Mouse (Mus musculus): ENCODE measurements around the gene Tmem132c. TPM values are rescaled to one million over a fixed set of nuclear protein-coding genes. Genes with fewer than 3 reads are reported as not detected.

Tmem132c gene
- polyA plus RNA-seq (2015; fragmentation: Nextera tagmentation; extraction: Ambion mirVana), result 4.8 and 5.9 TPM in 2 replicates

- Histone ChIP-seq H3K27ac (ENCODE audit: low read length) (no peak within 1 kb of the TSS), H3K27me3 (replicated peaks; ENCODE audit: control insufficient read depth, insufficient read depth, low read length) (peaks cover 41% of the 10 kb centered on the region), H3K36me3 (ENCODE audit: control insufficient read depth, insufficient read depth) (no peaks in the 10 kb centered on the region), H3K4me3 (replicated peaks; ENCODE audit: low read length) (peak within 1 kb of the TSS; percentile 69), H3K9ac (replicated peaks; ENCODE audit: low read depth, low read length) (peak within 1 kb of the TSS; percentile 62), H3K4me2 (ENCODE audit: low read length) (peak within 1 kb of the TSS; percentile 90), H3K9me3 (ENCODE audit: control insufficient read depth, low read length) (no peaks in the 10 kb centered on the region), H3K4me1 (replicated peaks; ENCODE audit: control insufficient read depth, insufficient read depth, low read length) (peaks cover 27% of the 10 kb centered on the region)
- under 1% methylated on average over 58 of the region's 58 CpGs for WGBS
- peak; percentile 93 for ATAC-seq
Measured at GRCm38 (mm10) chr5:127241136-127241924, at the start of gene Tmem132c. Tmem132c (plus strand) TSS chr5:127241808.

GRCm38 (mm10) chr5:127191881-127192280 lies 49.7 kb upstream of the Tmem132c start:
- Histone ChIP-seq H3K4me2 (ENCODE audit: low read length) (no peak overlapping the region), H3K9ac (replicated peaks; ENCODE audit: low read depth, low read length) (no peak overlapping the region), H3K27ac (ENCODE audit: low read length) (no peak overlapping the region), H3K4me1 (replicated peaks; ENCODE audit: control insufficient read depth, insufficient read depth, low read length) (no peaks in the 10 kb centered on the region), H3K36me3 (ENCODE audit: control insufficient read depth, insufficient read depth) (no peaks in the 10 kb centered on the region), H3K4me3 (replicated peaks; ENCODE audit: low read length) (no peak overlapping the region), H3K27me3 (replicated peaks; ENCODE audit: control insufficient read depth, insufficient read depth, low read length) (no peaks in the 10 kb centered on the region), H3K9me3 (ENCODE audit: control insufficient read depth, low read length) (no peaks in the 10 kb centered on the region)
- no peak for ATAC-seq
- WGBS, result 33% methylated on average over 5 of the region's 5 CpGs

GRCm38 (mm10) chr5:127198850-127199249 lies 42.8 kb upstream of the Tmem132c start:
- no peaks in the 10 kb centered on the region for H3K36me3 ChIP-seq (ENCODE audit: control insufficient read depth, insufficient read depth)
- no peaks in the 10 kb centered on the region for H3K4me1 ChIP-seq (replicated peaks; ENCODE audit: control insufficient read depth, insufficient read depth, low read length)
- no peak overlapping the region for H3K9ac ChIP-seq (replicated peaks; ENCODE audit: low read depth, low read length)
- WGBS, result 56% methylated on average over 4 of the region's 4 CpGs
- no peaks in the 10 kb centered on the region for H3K9me3 ChIP-seq (ENCODE audit: control insufficient read depth, low read length)
- no peak overlapping the region for H3K4me3 ChIP-seq (replicated peaks; ENCODE audit: low read length)
- no peak for ATAC-seq
- no peaks in the 10 kb centered on the region for H3K27me3 ChIP-seq (replicated peaks; ENCODE audit: control insufficient read depth, insufficient read depth, low read length)
- H3K4me2 ChIP-seq (ENCODE audit: low read length), result no peak overlapping the region
- H3K27ac ChIP-seq (ENCODE audit: low read length), result no peak overlapping the region

GRCm38 (mm10) chr5:127204881-127205280 lies 36.7 kb upstream of the Tmem132c start:
- H3K4me1 ChIP-seq (replicated peaks; ENCODE audit: control insufficient read depth, insufficient read depth, low read length), result no peaks in the 10 kb centered on the region
- H3K4me2 ChIP-seq (ENCODE audit: low read length), result no peak overlapping the region
- H3K27ac ChIP-seq (ENCODE audit: low read length), result no peak overlapping the region
- no peak overlapping the region for H3K4me3 ChIP-seq (replicated peaks; ENCODE audit: low read length)
- H3K9ac ChIP-seq (replicated peaks; ENCODE audit: low read depth, low read length), result no peak overlapping the region
- WGBS, result 86% methylated on average over 8 of the region's 8 CpGs
- H3K36me3 ChIP-seq (ENCODE audit: control insufficient read depth, insufficient read depth), result no peaks in the 10 kb centered on the region
- no peak for ATAC-seq
- no peaks in the 10 kb centered on the region for H3K27me3 ChIP-seq (replicated peaks; ENCODE audit: control insufficient read depth, insufficient read depth, low read length)
- H3K9me3 ChIP-seq (ENCODE audit: control insufficient read depth, low read length), result no peaks in the 10 kb centered on the region

- H3K4me1 ChIP-seq (replicated peaks; ENCODE audit: control insufficient read depth, insufficient read depth, low read length), result no peaks in the 10 kb centered on the region
- no peak for ATAC-seq
- H3K9ac ChIP-seq (replicated peaks; ENCODE audit: low read depth, low read length), result no peak overlapping the region
- no peak overlapping the region for H3K4me2 ChIP-seq (ENCODE audit: low read length)
- no peak overlapping the region for H3K4me3 ChIP-seq (replicated peaks; ENCODE audit: low read length)
- no peaks in the 10 kb centered on the region for H3K36me3 ChIP-seq (ENCODE audit: control insufficient read depth, insufficient read depth)
- H3K27ac ChIP-seq (ENCODE audit: low read length), result no peak overlapping the region
- WGBS, result 17% methylated on average over 3 of the region's 3 CpGs
- no peaks in the 10 kb centered on the region for H3K27me3 ChIP-seq (replicated peaks; ENCODE audit: control insufficient read depth, insufficient read depth, low read length)
- 0 out of 2 replicates have a peak, but pooled peaks cover 2% of the 10 kb centered on the region for H3K9me3 ChIP-seq (ENCODE audit: control insufficient read depth, low read length)
Measured at GRCm38 (mm10) chr5:127216389-127216788, 25.2 kb upstream of the Tmem132c start.

GRCm38 (mm10) chr5:127217725-127218124 lies 23.9 kb upstream of the Tmem132c start:
- no peak for ATAC-seq
- no peak overlapping the region for H3K4me2 ChIP-seq (ENCODE audit: low read length)
- 0 out of 2 replicates have a peak, but pooled peaks cover 2% of the 10 kb centered on the region for H3K9me3 ChIP-seq (ENCODE audit: control insufficient read depth, low read length)
- no peaks in the 10 kb centered on the region for H3K36me3 ChIP-seq (ENCODE audit: control insufficient read depth, insufficient read depth)
- no peaks in the 10 kb centered on the region for H3K27me3 ChIP-seq (replicated peaks; ENCODE audit: control insufficient read depth, insufficient read depth, low read length)
- no peak overlapping the region for H3K9ac ChIP-seq (replicated peaks; ENCODE audit: low read depth, low read length)
- H3K4me1 ChIP-seq (replicated peaks; ENCODE audit: control insufficient read depth, insufficient read depth, low read length), result no peaks in the 10 kb centered on the region
- H3K27ac ChIP-seq (ENCODE audit: low read length), result no peak overlapping the region
- no peak overlapping the region for H3K4me3 ChIP-seq (replicated peaks; ENCODE audit: low read length)
- WGBS, result 73% methylated on average over 6 of the region's 6 CpGs

- Histone ChIP-seq H3K9me3 (ENCODE audit: control insufficient read depth, low read length) (no peaks in the 10 kb centered on the region), H3K9ac (replicated peaks; ENCODE audit: low read depth, low read length) (no peak overlapping the region), H3K36me3 (ENCODE audit: control insufficient read depth, insufficient read depth) (no peaks in the 10 kb centered on the region), H3K27ac (ENCODE audit: low read length) (no peak overlapping the region), H3K4me2 (ENCODE audit: low read length) (peak overlapping the region; percentile 30), H3K27me3 (replicated peaks; ENCODE audit: control insufficient read depth, insufficient read depth, low read length) (no peaks in the 10 kb centered on the region), H3K4me3 (replicated peaks; ENCODE audit: low read length) (no peak overlapping the region), H3K4me1 (replicated peaks; ENCODE audit: control insufficient read depth, insufficient read depth, low read length) (peaks cover 9% of the 10 kb centered on the region)
- 2% methylated on average over 14 of the region's 14 CpGs for WGBS
- no peak for ATAC-seq
Measured at GRCm38 (mm10) chr5:127227929-127228595, 13.5 kb upstream of the Tmem132c start.

- Histone ChIP-seq H3K4me1 (replicated peaks; ENCODE audit: control insufficient read depth, insufficient read depth, low read length) (peaks cover 12% of the 10 kb centered on the region), H3K36me3 (ENCODE audit: control insufficient read depth, insufficient read depth) (no peaks in the 10 kb centered on the region), H3K9ac (replicated peaks; ENCODE audit: low read depth, low read length) (no peak overlapping the region), H3K4me3 (replicated peaks; ENCODE audit: low read length) (no peak overlapping the region), H3K4me2 (ENCODE audit: low read length) (no peak overlapping the region), H3K27me3 (replicated peaks; ENCODE audit: control insufficient read depth, insufficient read depth, low read length) (0 out of 2 replicates have a peak, but pooled peaks cover 4% of the 10 kb centered on the region), H3K27ac (ENCODE audit: low read length) (no peak overlapping the region), H3K9me3 (ENCODE audit: control insufficient read depth, low read length) (no peaks in the 10 kb centered on the region)
- ATAC-seq, result peak; percentile 63
- 1% methylated on average over 7 of the region's 7 CpGs for WGBS
Measured at GRCm38 (mm10) chr5:127234715-127235114, 6.9 kb upstream of the Tmem132c start.

- no peak overlapping the region for H3K27ac ChIP-seq (ENCODE audit: low read length)
- no peaks in the 10 kb centered on the region for H3K36me3 ChIP-seq (ENCODE audit: control insufficient read depth, insufficient read depth)
- 3% methylated on average over 11 of the region's 11 CpGs for WGBS
- H3K4me1 ChIP-seq (replicated peaks; ENCODE audit: control insufficient read depth, insufficient read depth, low read length), result peaks cover 12% of the 10 kb centered on the region
- 0 out of 2 replicates have a peak overlapping the region, but pooled peaks have one; percentile 28 for H3K4me2 ChIP-seq (ENCODE audit: low read length)
- no peak overlapping the region for H3K4me3 ChIP-seq (replicated peaks; ENCODE audit: low read length)
- 0 out of 2 replicates have a peak, but pooled peaks cover 7% of the 10 kb centered on the region for H3K27me3 ChIP-seq (replicated peaks; ENCODE audit: control insufficient read depth, insufficient read depth, low read length)
- no peaks in the 10 kb centered on the region for H3K9me3 ChIP-seq (ENCODE audit: control insufficient read depth, low read length)
- H3K9ac ChIP-seq (replicated peaks; ENCODE audit: low read depth, low read length), result no peak overlapping the region
- ATAC-seq, result peak; percentile 57
Measured at GRCm38 (mm10) chr5:127235203-127235602, 6.4 kb upstream of the Tmem132c start.
